Mouse (Mus musculus): Measurements from ENCODE around the gene Cntnap2.

GRCm38 (mm10) chr6:45088304-45088703, 29.1 kb downstream of the Cntnap2 start:
- TF ChIP-seq POLR2A (IDR thresholded peaks at IDR 0.05; ENCODE audit: low read depth, low read length) (no peak), ELF1 (IDR thresholded peaks at IDR 0.05; ENCODE audit: low read depth, low read length) (no peak)
